Mouse (Mus musculus): ENCODE measurements around the gene Brpf3. TPM values are rescaled to one million over a fixed set of nuclear protein-coding genes. Genes with fewer than 3 reads are reported as not detected.

The Brpf3 gene
- total and polyA plus RNA-seq, 3 experiments: 0.40 to 12.1 (median 1.5) TPM

DNA sequence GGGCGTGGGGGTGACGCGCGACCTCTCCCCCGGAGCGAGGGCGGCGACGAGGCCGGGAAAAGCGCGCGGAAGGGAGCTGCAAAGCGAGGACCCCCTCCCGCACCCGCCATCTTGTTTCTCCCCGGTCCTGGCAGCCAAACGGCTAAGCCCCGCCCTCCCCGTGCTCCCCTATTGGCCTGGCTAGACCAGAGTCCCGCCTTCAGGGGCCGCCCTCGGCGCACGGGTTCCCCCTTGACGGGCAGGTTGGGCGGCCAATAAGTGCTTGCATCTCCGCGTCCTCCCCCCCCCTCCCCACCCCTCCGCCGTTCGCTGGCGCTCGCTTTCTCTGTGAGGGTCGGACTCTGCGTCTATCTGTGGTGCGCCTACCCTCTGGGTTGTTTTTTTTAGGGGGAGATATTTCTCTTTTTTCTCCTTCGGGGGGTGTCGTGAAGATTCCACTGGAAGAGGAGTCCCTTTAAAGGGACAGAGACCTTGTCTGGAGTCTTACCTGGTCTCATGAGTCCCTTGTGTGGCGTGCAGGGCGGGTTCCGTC lies 650 bp downstream of the Brpf3 start (continued):
- TF ChIP-seq KAT2A (IDR thresholded peaks at IDR 0.05; ENCODE audit: insufficient replicate concordance, low read length) (0 out of 2 replicates have a peak, but pooled peaks have one; percentile 8), MYC (IDR thresholded peaks at IDR 0.05; ENCODE audit: low read depth, low read length) (no peak), BHLHE40 (IDR thresholded peaks at IDR 0.05; ENCODE audit: low read depth, low read length) (peak; percentile 64), MEF2A (IDR thresholded peaks at IDR 0.05; ENCODE audit: borderline replicate concordance, low read depth, low read length) (no peak), TBP (conservative IDR thresholded peaks at IDR 0.05; ENCODE audit: low read depth, low read length) (peak; percentile 71), JUND (conservative IDR thresholded peaks at IDR 0.05; ENCODE audit: low read depth, low read length) (no peak), NELFE (IDR thresholded peaks at IDR 0.05; ENCODE audit: low read depth, low read length) (peak; percentile 84), USF1 (IDR thresholded peaks at IDR 0.05; ENCODE audit: low read depth, low read length) (no peak), NRF1 (IDR thresholded peaks at IDR 0.05; ENCODE audit: low read depth, low read length) (peak; percentile 45; the same call in 1 of the 2 replicates)

GRCm38 (mm10) chr17:28802006-28802481 lies 1.2 kb downstream of the Brpf3 start:
- no peak for DNase-seq (ENCODE audit: extremely low read depth)
- peak overlapping the region; percentile 55 to 71 (median 69) for H3K4me3 ChIP-seq (replicated peaks in 1 of 3; ENCODE audit: low read depth in 2 of 3, low read length in 2 of 3, poor library complexity in 1 of 3)
- peaks cover 3 to 27% of the 10 kb centered on the region in 2 experiments; a peak in 3 of 4 replicates for H3K4me1 ChIP-seq (ENCODE audit: control insufficient read depth in 1 of 2, insufficient read depth in 2 of 2)
- H3K36me3 ChIP-seq (replicated peaks in 1 of 2; ENCODE audit: control insufficient read depth in 1 of 2, insufficient read depth in 1 of 2, low read length in 1 of 2): peaks cover 10 to 17% of the 10 kb centered on the region in 2 experiments
- peak overlapping the region; percentile 82 for H3K4me2 ChIP-seq (ENCODE audit: insufficient read depth, low read depth, poor library complexity, severe bottlenecking)
- H3K27ac ChIP-seq (ENCODE audit: insufficient read depth, low read depth): no peak overlapping the region
- in situ Hi-C loops (cut with MboI; ENCODE audit: low pct_ligation_motif_present, low pct_unique_long_range_greater_than_20kb, low sequenced_read_pairs): no loop called here
- no peaks in the 10 kb centered on the region for H3K79me2 ChIP-seq (replicated peaks; ENCODE audit: control insufficient read depth, extremely low read depth, insufficient read depth, poor library complexity, severe bottlenecking)
- no peaks in the 10 kb centered on the region for H3K9me3 ChIP-seq (replicated peaks; ENCODE audit: low read length)
- H3K27me3 ChIP-seq (replicated peaks): no peaks in the 10 kb centered on the region
- peak overlapping the region; percentile 60 for H3K9ac ChIP-seq (ENCODE audit: insufficient read depth, low read depth)
- dilution Hi-C loops (cut with MboI; ENCODE audit: extremely low pct_ligation_motif_present, extremely low pct_unique_long_range_greater_than_20kb, low sequenced_read_pairs): no loop called here
- TF ChIP-seq E2F4 (IDR thresholded peaks at IDR 0.05; ENCODE audit: insufficient replicate concordance, low read depth, low read length) (no peak), RCOR1 (conservative IDR thresholded peaks at IDR 0.05; ENCODE audit: low read depth, low read length) (no peak), USF1 (IDR thresholded peaks at IDR 0.05; ENCODE audit: low read depth, low read length) (no peak), BHLHE40 (IDR thresholded peaks at IDR 0.05; ENCODE audit: low read depth, low read length) (no peak), KAT2A (IDR thresholded peaks at IDR 0.05; ENCODE audit: insufficient replicate concordance, low read length) (no peak), CHD1 (IDR thresholded peaks at IDR 0.05; ENCODE audit: low read depth, low read length) (no peak)

DNA sequence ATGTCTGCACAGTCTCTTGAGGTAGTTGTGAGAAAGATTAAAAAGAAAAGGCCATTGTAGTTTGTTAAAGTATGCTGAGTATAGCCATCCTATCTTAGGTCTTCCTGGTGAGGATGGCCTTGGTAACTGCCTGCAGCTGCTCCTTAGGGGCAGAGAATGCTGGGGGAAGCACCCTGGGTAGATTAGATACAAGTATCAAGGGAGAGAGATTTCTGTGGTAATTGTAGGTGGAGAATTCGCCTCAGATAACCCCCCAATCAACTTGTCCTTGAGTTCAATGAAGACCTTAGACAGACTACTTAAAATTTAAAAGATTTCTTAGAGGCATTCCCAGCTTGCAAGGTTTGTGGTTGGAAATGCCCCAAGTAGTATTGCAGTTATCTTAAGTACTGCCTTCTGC lies 2.4 kb downstream of the Brpf3 start:
- H3K27ac ChIP-seq (ENCODE audit: insufficient read depth, low read depth): no peak overlapping the region
- no peaks in the 10 kb centered on the region for H3K9me3 ChIP-seq (replicated peaks; ENCODE audit: low read length)
- H3K79me2 ChIP-seq (replicated peaks; ENCODE audit: control insufficient read depth, extremely low read depth, insufficient read depth, poor library complexity, severe bottlenecking): no peaks in the 10 kb centered on the region
- no peak for DNase-seq (ENCODE audit: extremely low read depth)
- no peak overlapping the region for H3K4me2 ChIP-seq (ENCODE audit: insufficient read depth, low read depth, poor library complexity, severe bottlenecking)
- H3K9ac ChIP-seq (ENCODE audit: insufficient read depth, low read depth): no peak overlapping the region
- TF ChIP-seq CHD1 (IDR thresholded peaks at IDR 0.05; ENCODE audit: low read depth, low read length): no peak
- TF ChIP-seq MXI1 (IDR thresholded peaks at IDR 0.05; ENCODE audit: low read depth, low read length): no peak
- TF ChIP-seq ZMIZ1 (IDR thresholded peaks at IDR 0.05; ENCODE audit: low read depth, low read length): no peak
- TF ChIP-seq ELF1 (IDR thresholded peaks at IDR 0.05; ENCODE audit: low read depth, low read length): no peak
- no peak for TF ChIP-seq RCOR1 (conservative IDR thresholded peaks at IDR 0.05; ENCODE audit: low read depth, low read length)
- no peaks in the 10 kb centered on the region for H3K27me3 ChIP-seq (replicated peaks)
- H3K4me3 ChIP-seq (replicated peaks in 1 of 3; ENCODE audit: low read depth in 2 of 3, low read length in 2 of 3, poor library complexity in 1 of 3): no peak overlapping the region
- in situ Hi-C loops (cut with MboI; ENCODE audit: low pct_ligation_motif_present, low pct_unique_long_range_greater_than_20kb, low sequenced_read_pairs) (no loop called here), dilution Hi-C loops (cut with MboI; ENCODE audit: extremely low pct_ligation_motif_present, extremely low pct_unique_long_range_greater_than_20kb, low sequenced_read_pairs) (no loop called here)
- peaks cover 14 to 27% of the 10 kb centered on the region in 2 experiments for H3K36me3 ChIP-seq (replicated peaks in 1 of 2; ENCODE audit: control insufficient read depth in 1 of 2, insufficient read depth in 1 of 2, low read length in 1 of 2)
- peaks cover 3 to 27% of the 10 kb centered on the region in 2 experiments; a peak in 3 of 4 replicates for H3K4me1 ChIP-seq (ENCODE audit: control insufficient read depth in 1 of 2, insufficient read depth in 2 of 2)
